Mouse (Mus musculus) C2C12 (cell line): Measurements from ENCODE around the gene Cyp2w1.

ENCODE experiments used
- CEBPB ChIP-seq: IDR thresholded peaks from one replicate; pipeline ENCODE4 v1.6.1; 2011; ENCODE audit warnings: low read depth, mild to moderate bottlenecking, control low read depth, moderate library complexity
- CTCF ChIP-seq: IDR thresholded peaks from one replicate; pipeline ENCODE4 v1.5.1; 2011; ENCODE audit not compliant: control insufficient read depth, insufficient read depth, insufficient read length
- MYOD1 ChIP-seq: IDR thresholded peaks from one replicate; pipeline ENCODE4 v1.6.1; 2011; ENCODE audit warnings: low read depth; ENCODE audit not compliant: control insufficient read depth, insufficient read length
- MYOG ChIP-seq: IDR thresholded peaks from one replicate; pipeline ENCODE4 v1.6.1; 2011; ENCODE audit not compliant: control insufficient read depth, insufficient read length; ENCODE audit errors: extremely low read depth

DNA sequence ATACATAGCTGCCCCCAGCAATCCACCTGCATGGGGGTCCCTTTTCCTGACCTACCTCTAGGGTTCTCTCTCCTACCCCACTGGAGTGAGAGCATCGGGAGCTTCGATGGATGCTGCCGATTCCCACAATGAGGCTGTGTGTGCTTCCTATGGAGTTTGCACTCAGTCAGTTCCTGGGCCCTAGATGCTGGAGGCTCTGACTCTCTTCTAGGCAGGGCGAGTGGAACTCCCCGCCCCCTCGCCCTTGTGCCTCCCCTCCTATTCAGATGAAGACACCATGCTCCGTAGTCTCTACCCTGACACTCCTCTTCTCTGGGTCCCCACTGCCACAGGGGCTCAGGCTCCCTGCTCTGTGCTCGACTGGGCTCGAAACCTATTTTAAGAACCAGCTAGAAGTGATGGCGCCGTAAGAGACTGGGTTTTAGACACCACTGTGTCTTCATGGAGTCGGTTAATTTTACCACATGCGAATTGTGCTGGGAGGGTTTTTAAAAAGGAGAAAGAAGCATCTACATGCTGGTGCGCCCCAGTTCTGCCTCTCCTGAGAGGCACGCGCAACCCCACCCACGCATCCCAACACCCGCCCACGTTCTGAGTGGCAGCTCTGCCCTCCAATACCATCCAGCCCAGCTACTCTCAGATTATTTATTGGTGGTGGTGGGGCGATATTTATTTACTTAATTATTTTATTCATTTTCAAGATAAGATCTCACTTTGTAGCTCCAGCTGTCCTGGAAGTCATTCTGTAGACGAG, 34.5 kb upstream of the Cyp2w1 start:
- no peak for TF ChIP-seq CTCF
- TF ChIP-seq MYOD1: no peak
- TF ChIP-seq MYOG: no peak
- no peak for TF ChIP-seq CEBPB
